Mouse (Mus musculus): ENCODE data around the gene Mmaa.

- TF ChIP-seq POLR2A (IDR thresholded peaks at IDR 0.05; ENCODE audit: extremely low read depth, insufficient read depth, low read length): no peak
- no peak for TF ChIP-seq CTCF (IDR thresholded peaks at IDR 0.05; ENCODE audit: extremely low read depth, insufficient read depth, low read length)
Measured at GRCm38 (mm10) chr8:79272676-79273075, 22.1 kb downstream of the Mmaa start.

Measured in cortical plate, adult 2 months (tissue).